Mouse (Mus musculus) G1E (cell line): ENCODE measurements around the gene Srp54b.
"Not testable (repeated sequence)": the region's sequence is repeated elsewhere in the genome, so short reads cannot be mapped to it uniquely, and the experiment has no call there.

ENCODE experiments used
- CTCF ChIP-seq: IDR thresholded peaks from 2 replicates; pipeline ENCODE4 v1.5.1; 2012; ENCODE audit warnings: low read depth, low read length, inconsistent platforms, mixed read lengths
- GATA1 ChIP-seq: IDR thresholded peaks from 2 replicates; pipeline ENCODE4 v1.6.1; 2012; ENCODE audit warnings: borderline replicate concordance, low read length, inconsistent platforms, mixed read lengths
- POLR2AphosphoS5 ChIP-seq: IDR thresholded peaks from 2 replicates; pipeline ENCODE4 v1.6.1; 2012; ENCODE audit warnings: low read depth, low read length, inconsistent platforms; ENCODE audit not compliant: insufficient replicate concordance
- TAL1 ChIP-seq: conservative IDR thresholded peaks from 2 replicates; pipeline ENCODE4 v1.6.1; 2012; ENCODE audit warnings: low read depth, low read length, inconsistent platforms, mixed read lengths

- TF ChIP-seq CTCF, GATA1, POLR2AphosphoS5, TAL1: not testable (repeated sequence)
Measured at GRCm38 (mm10) chr12:55199306-55199705, 44.4 kb downstream of the Srp54b start, which contains the start of gene 1700047I17Rik2.
